Mouse (Mus musculus) MEL-GATA-1-ER (cell line): ENCODE measurements at regions not wholly inside any gene's neighbourhood (a gene's known extent, or its start where the extent isn't known, plus 50 kb on each side); places are given as distances from the start of the nearest gene placed in this dataset.

Experiments used
- DNase-seq: peaks from one replicate; pipeline ENCODE4 v3.0.0-alpha.2; 2012; ENCODE audit warnings: low read depth; ENCODE audit errors: extremely low read depth

DNA sequence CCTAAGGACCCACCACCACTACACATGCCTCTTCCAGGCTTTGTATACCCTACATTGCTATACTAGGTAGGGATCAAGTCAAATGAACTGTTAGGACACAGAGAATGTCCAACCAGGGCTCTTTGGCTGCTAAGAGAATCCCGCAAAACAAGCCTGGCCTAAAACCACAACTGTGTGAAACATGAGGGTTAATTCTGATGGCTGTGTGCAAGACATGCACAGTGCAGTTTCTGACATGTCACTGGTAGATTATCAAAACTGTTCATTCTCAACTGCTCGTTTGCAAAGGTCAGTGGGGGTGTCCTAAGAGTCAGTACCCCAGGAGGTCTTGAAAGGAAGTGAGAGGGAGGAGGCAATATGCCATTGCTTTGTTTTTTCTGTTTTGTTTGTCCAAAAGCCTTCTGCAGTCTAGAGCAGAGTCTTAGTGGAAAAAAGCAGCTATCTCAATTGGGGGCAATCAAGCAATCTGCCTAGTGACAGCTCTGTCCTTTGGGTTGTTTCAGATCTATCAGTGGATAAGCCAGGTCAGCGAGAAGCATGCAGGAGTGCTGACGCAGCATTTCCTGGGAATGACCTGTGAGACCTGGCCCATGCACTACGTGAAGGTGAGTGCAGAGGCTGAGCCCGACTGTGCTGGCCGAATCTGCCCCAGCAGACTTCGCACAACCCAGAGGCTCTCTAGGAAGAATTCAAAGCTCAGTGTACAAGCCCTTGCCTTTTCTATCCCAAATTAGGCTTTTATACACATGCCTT lies 151.3 kb upstream of the 4933402D24Rik start:
- no peak for DNase-seq

DNA sequence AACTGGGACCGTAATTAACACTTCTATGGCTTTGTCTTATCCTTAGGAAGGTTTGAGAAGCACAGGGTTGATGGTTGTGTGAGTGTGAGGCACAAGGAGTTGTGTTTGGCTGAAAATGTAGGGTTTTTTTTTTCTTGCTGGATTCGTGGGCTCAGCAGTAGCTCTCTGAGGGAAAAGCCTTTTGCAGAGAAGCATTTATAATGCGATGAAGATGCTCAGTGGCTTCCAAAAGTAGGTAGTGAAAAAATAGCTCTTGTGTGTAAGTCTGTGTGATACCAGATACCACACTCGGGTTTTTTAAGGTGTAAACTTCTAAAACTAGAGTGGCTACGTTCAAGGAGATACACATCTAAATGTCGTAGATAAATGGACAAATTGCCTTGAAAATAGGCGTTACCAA lies 149.1 kb upstream of the 4933402D24Rik start:
- no peak for DNase-seq

DNA sequence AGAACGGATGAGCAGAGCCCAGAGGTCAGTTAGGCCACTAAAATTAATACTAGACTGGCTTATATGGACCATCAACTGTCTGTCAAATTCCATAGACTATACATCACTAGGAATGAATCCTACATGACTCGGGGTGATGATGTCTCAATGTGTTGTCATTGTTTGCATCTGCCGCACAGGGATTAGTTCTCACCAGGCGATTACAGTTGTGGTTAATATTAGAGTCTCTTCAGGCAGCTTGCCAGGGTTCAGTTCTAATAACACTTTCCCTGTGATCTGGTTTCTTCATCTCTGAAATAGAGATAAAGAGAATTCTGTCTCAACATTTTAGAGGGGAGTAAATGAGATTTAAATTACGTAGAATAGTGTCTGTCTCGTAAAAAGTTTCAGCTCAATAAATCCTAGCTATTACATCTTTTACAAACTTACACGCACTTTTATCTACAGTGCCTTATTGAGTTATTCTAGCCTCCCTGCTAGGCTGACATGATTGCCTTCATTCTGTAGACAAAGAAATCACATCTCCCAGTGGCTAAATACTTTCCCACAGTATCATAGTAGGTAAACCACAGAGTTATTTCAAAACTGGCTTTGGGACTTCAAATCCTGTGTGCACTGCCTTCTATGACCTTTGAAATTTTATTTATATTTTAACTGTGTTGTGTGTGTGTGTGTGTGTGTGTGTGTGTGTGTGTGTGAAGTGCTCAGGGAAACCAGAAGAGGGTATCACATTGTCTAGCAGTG lies 148.0 kb upstream of the 4933402D24Rik start:
- DNase-seq: no peak

DNA sequence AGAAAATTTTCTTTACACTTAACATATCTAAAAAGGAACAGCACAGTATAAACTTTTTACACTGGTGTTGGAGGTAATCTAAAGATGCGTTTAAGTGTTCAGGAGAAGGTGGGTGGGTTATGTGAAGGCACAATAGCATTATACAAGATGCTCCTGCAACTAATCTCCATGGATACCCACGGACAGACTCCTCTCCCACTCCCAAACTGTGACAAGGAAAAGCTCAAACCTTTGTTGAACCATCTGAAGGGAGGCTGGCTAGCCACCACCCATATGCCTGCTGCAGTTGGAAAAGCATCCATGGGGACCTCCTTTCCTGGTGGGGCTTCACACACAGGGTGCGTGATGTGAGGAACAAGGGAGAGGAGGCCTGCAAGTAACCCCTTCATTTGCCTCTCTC lies 141.7 kb upstream of the 4933402D24Rik start:
- no peak for DNase-seq

DNA sequence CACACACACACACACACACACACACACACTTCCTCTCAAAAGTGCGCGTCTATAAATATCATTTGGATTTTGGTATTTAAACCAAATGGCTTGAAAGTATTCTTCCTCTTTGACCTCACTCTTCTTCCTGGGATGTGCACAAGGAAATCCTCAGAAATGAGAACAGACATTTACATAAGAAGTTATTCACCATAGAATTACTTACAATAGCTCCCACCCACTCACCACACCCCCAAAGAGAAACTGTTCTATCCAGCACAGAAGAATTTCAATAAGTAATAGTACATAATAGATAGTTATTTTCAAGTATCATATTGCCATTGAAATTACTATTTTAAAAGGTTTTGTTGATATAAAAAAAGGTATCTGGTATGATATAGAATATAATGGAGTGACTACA lies 140.1 kb upstream of the 4933402D24Rik start:
- DNase-seq: no peak

DNA sequence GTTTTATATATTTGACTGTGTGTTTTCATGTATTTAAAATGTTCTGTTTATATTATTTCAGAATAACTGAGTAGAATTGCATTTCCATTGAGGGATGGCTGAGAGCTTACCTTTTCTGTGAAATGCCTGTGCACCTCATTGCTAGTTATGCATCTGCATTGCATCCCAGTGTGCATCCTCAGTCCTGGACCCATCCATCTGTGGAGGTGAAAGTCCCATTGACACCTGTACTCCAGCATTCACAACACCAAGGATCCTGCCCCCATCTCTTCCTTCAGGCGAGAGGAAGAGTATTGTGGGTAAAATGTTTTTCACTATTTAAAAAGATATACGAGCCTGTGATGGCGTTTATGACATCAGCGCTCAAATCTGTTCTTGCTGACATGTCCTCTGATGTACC lies 134.6 kb upstream of the 4933402D24Rik start:
- no peak for DNase-seq

DNA sequence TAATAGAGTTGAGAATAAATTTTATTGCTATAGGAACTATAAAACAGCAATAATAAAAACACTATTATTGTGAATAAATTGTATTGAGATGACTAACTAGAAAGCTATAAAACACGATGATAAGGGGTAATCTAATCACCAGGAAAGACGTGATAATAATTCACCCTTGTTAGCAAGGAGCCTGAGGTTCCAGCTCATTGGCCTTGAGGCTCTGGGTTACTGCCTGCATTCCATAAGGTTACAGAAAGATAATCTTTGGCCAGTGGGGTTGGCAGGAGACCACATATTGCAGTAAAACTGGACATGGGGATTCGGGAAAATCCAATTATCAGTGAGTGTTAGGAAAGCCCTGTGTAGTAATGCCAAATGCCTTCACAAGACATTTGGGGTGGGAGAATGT lies 134.1 kb upstream of the 4933402D24Rik start:
- no peak for DNase-seq

DNA sequence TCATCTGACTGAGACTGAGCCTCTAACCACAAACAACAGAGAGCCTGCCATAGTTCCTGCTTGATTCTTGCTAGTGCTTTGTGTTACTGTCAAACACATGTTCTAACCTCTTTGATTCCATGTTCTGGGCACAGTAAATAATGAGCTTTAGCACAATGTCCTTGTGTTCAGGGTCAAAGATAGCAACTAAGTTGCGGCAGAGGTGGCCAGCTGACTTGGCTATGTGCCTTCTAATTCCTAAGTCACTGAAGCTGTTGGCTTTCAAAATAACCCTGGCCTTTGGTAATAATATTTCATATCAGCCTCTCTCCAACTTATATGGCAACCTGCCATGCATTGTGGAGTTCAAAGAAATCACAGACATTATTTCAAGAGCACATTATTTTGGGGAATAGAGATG lies 133.3 kb upstream of the 4933402D24Rik start:
- DNase-seq: no peak

DNA sequence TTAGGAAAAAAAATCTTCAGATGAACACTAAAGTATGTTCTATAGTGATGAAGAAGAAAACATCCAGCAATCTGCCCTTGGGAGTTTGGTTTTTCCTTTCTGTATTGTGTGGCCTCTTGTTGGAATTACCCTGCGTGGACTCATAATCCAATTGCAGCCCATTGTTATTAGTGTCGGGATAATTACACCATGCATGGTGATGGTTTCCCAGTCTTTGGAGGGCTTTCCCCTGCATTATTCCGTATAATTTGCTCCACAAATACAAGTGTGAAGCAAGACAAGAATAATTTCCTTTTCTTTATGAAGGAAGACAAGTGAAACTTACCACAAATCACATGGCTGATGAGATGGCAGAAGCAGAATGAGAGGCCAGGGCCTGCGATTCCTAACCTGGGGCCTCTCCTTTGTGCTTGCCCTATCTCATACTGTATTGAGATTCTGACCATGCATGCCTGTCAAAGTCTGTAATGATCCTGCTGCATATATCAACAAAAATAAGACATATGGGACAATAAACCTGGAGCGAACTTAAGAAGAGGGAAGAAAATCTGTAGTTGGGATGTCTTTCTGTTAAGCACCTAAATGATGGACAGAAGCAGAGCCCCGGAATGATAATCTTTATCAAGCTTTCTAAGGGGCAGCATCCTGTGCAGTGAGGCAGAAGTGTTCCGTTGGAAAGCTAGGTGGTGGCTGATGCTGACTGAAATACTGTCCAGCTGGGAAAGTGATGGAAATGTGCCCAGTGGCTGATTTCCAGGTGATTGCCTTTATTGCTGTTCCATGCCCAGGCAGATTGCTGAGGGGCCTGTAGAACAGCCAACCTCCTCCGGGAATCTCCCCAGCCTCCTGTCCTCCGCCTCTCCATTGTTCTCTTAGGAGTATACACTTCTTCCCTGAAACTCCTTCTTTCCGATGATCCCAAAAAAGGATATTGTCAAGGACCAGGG lies 130.8 kb upstream of the 4933402D24Rik start:
- no peak for DNase-seq

DNA sequence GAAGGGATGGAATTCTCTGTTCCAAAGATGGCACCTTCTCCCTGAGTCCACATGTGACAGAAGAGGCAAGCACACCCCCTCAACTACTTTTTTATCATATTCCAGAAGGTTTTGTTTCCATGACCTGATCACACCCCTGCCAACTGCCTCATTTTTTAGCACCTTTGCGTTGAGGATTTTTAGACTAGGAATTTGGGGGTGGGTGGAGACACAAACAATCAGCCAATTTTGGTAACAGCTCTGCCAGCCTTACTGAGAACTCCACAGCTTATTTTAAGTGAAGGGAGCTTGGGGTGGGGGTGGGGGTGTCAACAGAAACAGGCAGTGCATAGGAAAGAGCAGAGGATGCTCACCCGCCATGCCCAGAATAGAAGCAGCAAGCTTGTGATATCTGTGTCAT lies 129.7 kb upstream of the 4933402D24Rik start:
- DNase-seq: no peak

DNA sequence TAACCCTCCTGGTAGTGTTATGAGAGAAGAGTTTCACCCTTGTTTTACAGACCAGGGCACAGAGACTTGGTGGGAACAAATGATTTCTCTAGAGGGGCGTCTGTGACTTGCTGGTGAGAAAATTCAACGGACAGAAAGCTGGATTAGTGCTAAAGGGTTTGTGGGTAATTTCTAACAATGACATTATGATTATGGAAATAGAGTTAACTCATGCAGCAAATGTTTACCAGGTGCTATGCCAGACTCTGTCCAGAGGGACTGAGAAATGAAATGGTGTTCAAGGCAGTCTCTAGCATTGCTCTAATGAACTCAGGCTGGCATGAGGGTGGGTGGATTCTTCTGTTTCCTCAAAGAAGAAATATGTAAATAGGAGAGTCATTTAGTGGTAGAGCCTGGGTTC lies 128.5 kb upstream of the 4933402D24Rik start:
- no peak for DNase-seq

DNA sequence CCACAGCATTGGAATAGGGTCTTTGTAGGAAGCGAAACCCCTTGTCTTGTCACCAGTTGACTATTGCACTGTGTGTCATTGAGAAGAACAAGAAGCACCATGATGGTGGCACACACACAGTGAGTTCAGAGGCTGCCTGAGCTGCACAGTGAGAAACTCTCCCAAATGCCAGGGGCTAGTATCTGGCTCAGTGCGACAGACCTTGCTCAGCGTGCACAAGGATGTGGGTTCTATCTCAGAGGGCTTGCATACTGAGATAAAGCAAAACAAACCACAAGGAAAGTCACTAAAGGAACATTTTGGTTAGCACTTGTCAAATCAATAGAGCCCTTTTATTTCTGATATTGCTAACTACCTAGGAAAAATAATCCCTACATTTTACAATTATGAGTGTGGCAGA lies 110.5 kb upstream of the 4933402D24Rik start:
- no peak for DNase-seq

DNA sequence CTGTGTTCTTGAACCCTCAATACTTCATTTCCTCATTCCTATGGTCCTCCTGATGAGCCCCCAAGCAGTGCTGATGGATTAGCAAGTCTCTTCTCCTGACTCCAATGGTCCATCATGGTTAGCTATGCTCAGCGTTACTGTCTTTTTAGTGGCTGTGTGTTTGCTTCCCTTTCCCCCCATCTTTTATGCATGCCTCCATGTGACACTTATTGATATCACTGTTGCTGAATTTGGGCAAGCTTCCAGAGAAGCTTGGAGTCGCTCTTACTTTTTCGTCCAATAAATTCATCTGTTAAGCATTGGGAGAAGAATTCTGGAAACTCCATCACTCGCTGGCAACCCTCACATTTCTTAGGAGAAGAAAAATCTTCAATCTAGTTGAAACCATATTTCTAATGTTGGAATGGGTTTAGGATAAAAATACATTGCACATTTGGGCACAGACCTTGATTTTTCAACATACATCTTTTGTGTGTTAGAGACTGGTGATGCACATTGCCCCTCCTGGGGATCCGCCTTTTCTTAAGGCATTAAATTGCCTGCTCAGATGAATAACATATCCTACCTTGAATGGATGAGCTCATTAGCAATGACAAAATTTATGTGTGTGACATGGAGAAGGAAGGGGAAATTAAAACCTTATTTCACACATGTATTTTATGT lies 107.7 kb upstream of the 4933402D24Rik start:
- no peak for DNase-seq

DNA sequence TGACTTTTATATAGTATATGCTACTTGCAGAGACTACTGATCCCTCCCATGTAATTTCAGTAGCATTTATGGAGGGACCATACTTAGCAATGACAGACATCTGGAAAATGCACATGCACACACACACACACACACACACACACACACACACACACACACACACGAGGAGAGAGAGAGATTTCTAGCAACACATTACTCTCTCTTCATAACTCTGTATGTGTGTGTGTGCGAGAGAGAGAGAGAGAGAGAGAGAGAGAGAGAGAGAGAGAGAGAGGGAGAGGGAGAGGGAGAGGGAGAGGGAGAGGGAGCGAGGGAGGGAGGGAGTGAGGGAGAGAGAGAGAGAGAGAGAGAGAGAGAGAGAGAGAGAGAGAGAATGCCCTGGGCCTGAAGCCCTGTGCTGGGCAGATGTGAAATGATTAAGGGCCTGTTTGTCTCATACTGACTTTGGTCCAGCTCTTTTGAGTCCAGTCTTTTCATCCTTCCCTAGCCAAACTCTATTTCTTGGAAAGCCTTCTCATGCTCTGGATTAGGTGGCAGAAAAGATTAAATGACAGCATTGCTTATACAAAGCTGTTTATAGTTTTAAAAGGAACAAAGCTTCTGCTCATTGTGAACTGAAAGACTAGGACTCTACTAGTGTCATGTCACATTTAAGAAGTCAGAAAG lies 106.4 kb upstream of the 4933402D24Rik start:
- no peak for DNase-seq

DNA sequence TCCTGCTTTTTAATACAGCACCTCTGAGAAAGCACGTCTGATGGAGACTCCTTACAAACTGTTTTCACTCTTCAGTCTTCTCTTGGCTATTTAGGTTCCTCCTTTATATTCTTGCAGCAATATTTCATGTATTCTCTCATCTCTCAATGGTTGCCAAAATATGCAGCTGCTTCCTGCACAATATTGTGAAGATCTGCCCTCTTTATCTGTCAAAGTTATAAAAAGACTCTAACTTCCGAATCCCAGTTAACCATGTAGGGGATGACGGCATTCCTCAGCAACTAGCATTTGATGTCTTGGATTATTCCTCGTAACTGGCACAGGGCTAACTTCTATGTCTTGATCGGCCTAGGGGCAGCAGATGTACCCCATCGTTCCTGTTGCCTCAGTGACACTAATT lies 102.8 kb upstream of the 4933402D24Rik start:
- DNase-seq: no peak

DNA sequence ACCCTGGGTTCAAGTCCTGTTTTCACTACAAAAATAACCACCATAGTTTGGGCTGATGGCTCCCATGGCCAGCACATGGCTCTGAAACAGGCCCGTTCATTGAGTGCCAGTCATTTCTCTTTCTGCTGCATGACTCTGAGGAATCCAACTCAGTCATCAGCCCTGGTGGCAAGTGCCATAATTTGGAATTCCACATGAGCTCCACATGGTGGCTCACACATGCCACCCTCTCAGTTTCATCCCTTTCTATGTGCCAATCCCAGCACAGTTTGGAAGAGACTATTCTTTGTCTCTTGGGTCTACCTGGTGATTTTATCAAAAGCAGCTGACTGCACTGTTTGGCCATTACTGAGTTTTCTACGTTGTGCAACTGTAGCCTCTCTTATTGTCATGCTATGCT lies 100.3 kb upstream of the 4933402D24Rik start:
- DNase-seq: no peak

DNA sequence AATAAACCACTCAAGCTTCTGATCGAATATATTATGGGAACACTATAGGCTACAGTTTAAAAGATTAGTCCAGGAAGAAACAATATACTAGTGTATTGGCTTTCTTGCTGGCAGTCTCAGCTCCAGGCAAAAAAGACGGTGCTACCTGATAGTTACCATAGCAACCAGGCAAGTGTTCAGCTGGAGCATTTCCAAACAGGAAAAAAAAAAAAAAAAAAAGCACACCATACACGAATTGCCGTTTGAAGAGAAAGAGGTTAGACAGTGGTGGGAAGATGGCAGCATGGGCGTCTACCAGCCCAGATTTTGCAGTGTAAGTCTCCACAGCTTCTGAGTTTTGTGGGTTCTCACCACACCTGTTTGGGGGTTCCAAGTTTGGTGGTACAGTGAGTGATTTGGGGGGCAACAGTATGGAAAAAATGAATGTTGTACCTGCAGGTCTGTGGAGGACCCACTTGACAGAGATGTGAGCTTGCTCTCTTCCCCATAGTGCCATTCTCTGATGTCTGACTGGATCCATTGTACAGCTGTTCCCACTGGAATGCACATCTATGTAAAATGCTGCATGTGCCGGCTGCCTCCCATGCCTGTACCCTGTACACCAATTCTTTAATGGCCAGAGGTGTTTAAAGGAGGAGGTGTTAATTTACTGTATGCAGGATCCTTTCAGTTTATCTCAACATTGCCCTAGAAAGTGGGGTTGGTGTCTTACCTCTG lies 89.0 kb upstream of the 4933402D24Rik start:
- peak; percentile 6 for DNase-seq

DNA sequence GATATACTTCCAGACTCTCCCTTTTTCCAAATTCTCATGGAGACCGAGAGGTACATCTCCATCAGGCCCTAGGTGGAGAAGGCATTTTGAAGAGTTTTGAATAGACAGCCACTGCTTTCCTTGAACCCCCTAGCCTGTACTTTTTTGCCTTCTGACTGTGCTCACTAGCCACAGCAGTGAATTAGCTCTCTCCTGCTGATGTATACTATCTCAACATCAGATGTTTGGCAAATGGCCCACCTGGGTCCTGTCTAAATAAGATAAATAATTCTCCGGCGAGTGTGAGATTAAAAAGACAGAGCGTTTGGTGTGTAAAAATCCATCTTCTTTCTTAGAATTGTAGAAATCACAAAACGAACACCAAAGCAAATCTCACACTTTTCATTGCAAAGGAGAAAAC lies 88.4 kb upstream of the 4933402D24Rik start:
- no peak for DNase-seq

DNA sequence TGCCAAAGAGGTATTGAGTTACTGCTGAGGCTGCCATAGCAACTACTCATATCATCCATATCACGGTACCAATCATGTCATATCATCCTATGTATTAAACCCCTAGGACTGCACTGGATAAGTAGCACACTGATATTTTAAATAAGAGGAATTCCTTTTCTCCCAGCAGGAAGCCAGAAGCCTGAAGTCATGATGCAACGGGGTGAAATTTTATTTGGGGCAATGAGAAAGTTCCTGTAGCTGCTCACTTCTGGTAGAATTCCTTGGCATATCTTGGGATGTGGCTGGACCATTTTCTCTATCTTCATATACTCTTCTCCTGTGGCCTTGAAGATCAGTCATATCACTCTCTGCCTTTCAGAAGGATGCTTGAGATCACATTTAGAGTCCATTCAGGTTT lies 87.3 kb upstream of the 4933402D24Rik start:
- no peak for DNase-seq

DNA sequence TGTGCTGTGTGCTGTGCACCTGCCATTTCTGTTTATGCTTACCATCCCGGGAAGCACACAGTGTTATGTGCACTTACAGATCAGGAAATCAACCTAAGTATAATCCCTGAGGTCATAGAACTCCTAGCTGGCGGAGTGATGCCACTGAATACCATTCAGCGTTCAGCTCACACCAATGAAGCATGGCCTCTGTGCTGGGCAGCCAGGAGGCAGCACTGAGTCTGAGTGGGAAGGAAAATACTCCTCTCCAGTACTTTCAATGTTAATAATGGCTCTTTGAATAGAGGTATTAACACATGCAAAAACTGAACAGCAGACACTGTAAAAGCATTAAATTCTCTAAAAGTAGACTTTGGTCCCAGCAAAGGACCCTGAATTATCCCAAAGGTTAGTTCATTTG lies 85.7 kb upstream of the 4933402D24Rik start:
- no peak for DNase-seq
